Mouse (Mus musculus): Measurements from ENCODE around the gene Sstr2. TPM values are rescaled to one million over a fixed set of nuclear protein-coding genes. Genes with fewer than 3 reads are reported as not detected.
A peak's percentile ranks its signal among the peaks of the same experiment; 100 is the strongest.

The Sstr2 gene
- 15.3 and 18.3 TPM in 2 replicates for polyA plus RNA-seq (2012; rRNA removed)

- DNase-seq (ENCODE audit: extremely low spot score in 1 of 2, low spot score in 1 of 2): peak; percentile 56 to 79
Measured at GRCm38 (mm10) chr11:113618672-113619419, at the start of gene Sstr2. TSS of gene Sstr2 (plus strand) at chr11:113619342.

- DNase-seq (ENCODE audit: extremely low spot score in 1 of 2, low spot score in 1 of 2): no peak
Measured at GRCm38 (mm10) chr11:113571616-113572015, 47.5 kb upstream of the Sstr2 start.

- no peak for DNase-seq (ENCODE audit: extremely low spot score in 1 of 2, low spot score in 1 of 2)
Measured at GRCm38 (mm10) chr11:113572641-113573040, 46.5 kb upstream of the Sstr2 start.

- DNase-seq (ENCODE audit: extremely low spot score in 1 of 2, low spot score in 1 of 2): no peak
Measured at GRCm38 (mm10) chr11:113577221-113577620, 41.9 kb upstream of the Sstr2 start.

- DNase-seq (ENCODE audit: extremely low spot score in 1 of 2, low spot score in 1 of 2): no peak
Measured at GRCm38 (mm10) chr11:113583879-113584661, 35.1 kb upstream of the Sstr2 start.

GRCm38 (mm10) chr11:113586423-113586822 lies 32.7 kb upstream of the Sstr2 start:
- no peak for DNase-seq (ENCODE audit: extremely low spot score in 1 of 2, low spot score in 1 of 2)

GRCm38 (mm10) chr11:113588936-113589335 lies 30.2 kb upstream of the Sstr2 start:
- no peak for DNase-seq (ENCODE audit: extremely low spot score in 1 of 2, low spot score in 1 of 2)

GRCm38 (mm10) chr11:113595144-113595543 lies 24.0 kb upstream of the Sstr2 start:
- DNase-seq (ENCODE audit: extremely low spot score in 1 of 2, low spot score in 1 of 2): no peak

GRCm38 (mm10) chr11:113597632-113598031 lies 21.5 kb upstream of the Sstr2 start:
- DNase-seq (ENCODE audit: extremely low spot score in 1 of 2, low spot score in 1 of 2): no peak

GRCm38 (mm10) chr11:113600526-113601245 lies 18.5 kb upstream of the Sstr2 start:
- no peak for DNase-seq (ENCODE audit: extremely low spot score in 1 of 2, low spot score in 1 of 2)

GRCm38 (mm10) chr11:113601616-113602343 lies 17.4 kb upstream of the Sstr2 start:
- no peak for DNase-seq (ENCODE audit: extremely low spot score in 1 of 2, low spot score in 1 of 2)

GRCm38 (mm10) chr11:113607556-113607955 lies 11.6 kb upstream of the Sstr2 start:
- no peak for DNase-seq (ENCODE audit: extremely low spot score in 1 of 2, low spot score in 1 of 2)

GRCm38 (mm10) chr11:113609581-113609980 lies 9.6 kb upstream of the Sstr2 start:
- no peak for DNase-seq (ENCODE audit: extremely low spot score in 1 of 2, low spot score in 1 of 2)

- peak in 1 of 2 experiments; percentile 24 for DNase-seq (ENCODE audit: extremely low spot score in 1 of 2, low spot score in 1 of 2)
Measured at GRCm38 (mm10) chr11:113610266-113610665, 8.9 kb upstream of the Sstr2 start.

- peak; percentile 22 to 66 for DNase-seq (ENCODE audit: extremely low spot score in 1 of 2, low spot score in 1 of 2)
Measured at GRCm38 (mm10) chr11:113611112-113611646, 8.0 kb upstream of the Sstr2 start.

GRCm38 (mm10) chr11:113611664-113612611 lies 7.2 kb upstream of the Sstr2 start:
- DNase-seq (ENCODE audit: extremely low spot score in 1 of 2, low spot score in 1 of 2): peak; percentile 34 to 72

GRCm38 (mm10) chr11:113614476-113614875 lies 4.7 kb upstream of the Sstr2 start:
- no peak for DNase-seq (ENCODE audit: extremely low spot score in 1 of 2, low spot score in 1 of 2)

GRCm38 (mm10) chr11:113617132-113617911 lies 1.8 kb upstream of the Sstr2 start:
- DNase-seq (ENCODE audit: extremely low spot score in 1 of 2, low spot score in 1 of 2): peak; percentile 40 to 85

Data from frontal cortex, adult 2 months (tissue).